Mouse (Mus musculus): ENCODE measurements at regions not wholly inside any gene's neighbourhood (a gene's known extent, or its start where the extent isn't known, plus 50 kb on each side); places are given as distances from the start of the nearest gene placed in this dataset.

DNA sequence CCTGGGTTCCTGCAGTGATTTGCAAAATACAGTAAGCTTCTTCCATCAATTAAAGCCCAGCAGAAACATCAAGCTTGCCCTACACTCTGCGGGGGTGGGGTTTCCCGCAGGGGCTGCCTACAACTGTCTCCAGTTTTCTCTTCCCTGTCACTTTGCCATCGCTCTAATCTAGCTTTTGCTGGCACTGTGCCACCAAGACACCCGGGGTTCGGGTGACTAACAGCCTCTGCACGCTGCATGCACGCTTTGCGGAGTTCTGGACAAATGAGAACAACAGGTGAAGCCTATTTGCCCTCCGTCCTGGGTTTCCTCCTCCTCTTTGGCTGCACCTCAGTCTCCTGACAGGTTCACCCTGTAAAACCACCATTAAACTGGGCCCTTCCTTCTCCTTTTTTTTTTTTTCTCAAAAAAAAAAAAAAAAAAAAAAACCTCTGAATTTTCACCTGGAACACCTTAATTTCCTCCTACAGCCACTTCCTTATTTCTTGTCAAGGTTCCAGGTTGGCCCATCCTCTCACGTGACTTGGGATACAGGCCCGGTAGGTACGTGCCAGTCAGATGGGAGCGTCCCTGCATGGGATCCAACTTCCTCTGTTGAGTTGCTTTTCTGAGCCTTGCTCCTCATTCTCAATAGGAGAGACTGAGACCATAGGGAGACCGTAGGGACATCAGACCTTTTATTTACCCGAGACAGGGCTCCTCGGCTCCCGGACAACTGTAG, 262.7 kb downstream of the Gadd45g start:
- no peak for TF ChIP-seq TAL1 (IDR thresholded peaks at IDR 0.05; ENCODE audit: low read length)
- TF ChIP-seq GATA1 (IDR thresholded peaks at IDR 0.05; ENCODE audit: low read length) = no peak

Measured in erythroblast, embryonic 14.5 days (primary cell).